Mouse (Mus musculus) midbrain, embryonic 13.5 days (tissue): ENCODE measurements at regions not wholly inside any gene's neighbourhood (a gene's known extent, or its start where the extent isn't known, plus 50 kb on each side); places are given as distances from the start of the nearest gene placed in this dataset.

Experiments
- ATAC-seq: fragments of 200-750 bp; cut with Nextera tagmentation; 2 replicates; pipeline ENCODE4 v1.8.0; 2017; ENCODE audit warnings: mild to moderate bottlenecking, moderate TSS enrichment, moderate library complexity
- H3K27ac ChIP-seq: fragments of 300-500 bp; sonication (generic); 2 replicates; pipeline ENCODE4 v1.5.1; 2015; ENCODE audit warnings: inconsistent platforms, mild to moderate bottlenecking, moderate library complexity
- H3K27me3 ChIP-seq: fragments of 300-500 bp; sonication (generic); 2 replicates; pipeline ENCODE4 v1.6.1; 2015; ENCODE audit warnings: mild to moderate bottlenecking, inconsistent platforms
- H3K36me3 ChIP-seq: fragments of 300-500 bp; sonication (generic); 2 replicates; pipeline ENCODE4 v1.6.1; 2015; ENCODE audit warnings: mild to moderate bottlenecking, inconsistent platforms
- H3K4me1 ChIP-seq: fragments of 300-500 bp; sonication (generic); replicated peaks from 2 replicates; pipeline ENCODE4 v1.6.1; 2015; ENCODE audit warnings: inconsistent platforms
- H3K4me2 ChIP-seq: fragments of 300-500 bp; sonication (generic); replicated peaks from 2 replicates; pipeline ENCODE4 v1.6.1; 2015; ENCODE audit warnings: moderate library complexity, mild to moderate bottlenecking, inconsistent platforms
- H3K4me3 ChIP-seq: fragments of 300-500 bp; sonication (generic); replicated peaks from 2 replicates; pipeline ENCODE4 v1.5.1; 2015; ENCODE audit warnings: mild to moderate bottlenecking, inconsistent platforms
- H3K9ac ChIP-seq: fragments of 300-500 bp; sonication (generic); replicated peaks from 2 replicates; pipeline ENCODE4 v1.6.1; 2015; ENCODE audit warnings: mild to moderate bottlenecking, inconsistent platforms
- H3K9me3 ChIP-seq: fragments of 300-500 bp; sonication (generic); 2 replicates; pipeline ENCODE4 v1.6.1; 2016; ENCODE audit warnings: mild to moderate bottlenecking, inconsistent platforms
- WGBS: fragments of 180-500 bp; shearing (Covaris S2); methylation state at CpG from one replicate; pipeline ENCODE4 v1.1.7; 2015; 5-methylcytosine and 5-hydroxymethylcytosine counted together

DNA sequence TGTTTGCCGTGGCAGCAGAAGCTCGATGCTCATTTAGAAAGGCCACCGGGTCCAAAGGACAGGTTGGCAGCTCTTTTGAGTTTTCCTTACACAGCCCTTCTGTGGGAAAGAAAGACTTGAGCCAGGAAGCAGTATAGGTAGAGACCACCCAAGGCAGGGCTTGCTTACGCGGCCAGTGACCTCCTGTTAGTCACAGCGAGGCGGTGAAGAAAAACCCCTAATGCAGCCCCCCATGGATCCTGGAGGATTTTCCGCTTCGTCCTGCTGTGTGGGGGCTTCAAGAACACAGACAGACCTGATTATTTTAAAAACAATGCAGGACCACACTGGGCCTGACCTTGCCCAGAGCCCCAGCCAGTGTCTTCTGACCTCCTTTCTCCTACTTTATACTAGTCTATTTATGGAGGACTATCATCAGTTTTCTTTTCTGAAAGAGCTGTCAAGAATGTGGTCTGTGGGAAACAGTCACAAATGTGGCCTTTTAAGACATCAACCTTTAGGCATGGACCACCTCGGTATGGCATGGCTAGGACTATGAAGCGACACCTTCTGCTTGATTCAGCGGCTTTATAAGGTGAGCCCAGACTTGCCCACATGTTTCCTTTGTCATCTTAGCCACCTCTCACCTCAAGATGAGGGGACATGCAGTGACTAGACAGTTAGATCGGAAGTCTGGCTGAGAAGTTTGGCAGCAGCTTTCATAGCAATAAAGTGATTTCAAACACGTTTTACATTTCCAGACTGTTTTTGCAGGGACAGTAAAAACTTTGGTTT lies 274.3 kb downstream of the 1700129C05Rik start:
- ATAC-seq = no peak
- WGBS = 24% methylated on average over 14 of the region's 14 CpGs
- no peaks in the 10 kb centered on the region for H3K27me3 ChIP-seq
- no peak overlapping the region for H3K9ac ChIP-seq
- peaks cover 11% of the 10 kb centered on the region; the same call in 1 of the 2 replicates for H3K4me1 ChIP-seq
- no peaks in the 10 kb centered on the region for H3K9me3 ChIP-seq
- no peak overlapping the region; the same call in 1 of the 2 replicates for H3K4me3 ChIP-seq
- H3K4me2 ChIP-seq = peak overlapping the region; percentile 21
- H3K36me3 ChIP-seq = no peaks in the 10 kb centered on the region
- H3K27ac ChIP-seq = no peak overlapping the region

DNA sequence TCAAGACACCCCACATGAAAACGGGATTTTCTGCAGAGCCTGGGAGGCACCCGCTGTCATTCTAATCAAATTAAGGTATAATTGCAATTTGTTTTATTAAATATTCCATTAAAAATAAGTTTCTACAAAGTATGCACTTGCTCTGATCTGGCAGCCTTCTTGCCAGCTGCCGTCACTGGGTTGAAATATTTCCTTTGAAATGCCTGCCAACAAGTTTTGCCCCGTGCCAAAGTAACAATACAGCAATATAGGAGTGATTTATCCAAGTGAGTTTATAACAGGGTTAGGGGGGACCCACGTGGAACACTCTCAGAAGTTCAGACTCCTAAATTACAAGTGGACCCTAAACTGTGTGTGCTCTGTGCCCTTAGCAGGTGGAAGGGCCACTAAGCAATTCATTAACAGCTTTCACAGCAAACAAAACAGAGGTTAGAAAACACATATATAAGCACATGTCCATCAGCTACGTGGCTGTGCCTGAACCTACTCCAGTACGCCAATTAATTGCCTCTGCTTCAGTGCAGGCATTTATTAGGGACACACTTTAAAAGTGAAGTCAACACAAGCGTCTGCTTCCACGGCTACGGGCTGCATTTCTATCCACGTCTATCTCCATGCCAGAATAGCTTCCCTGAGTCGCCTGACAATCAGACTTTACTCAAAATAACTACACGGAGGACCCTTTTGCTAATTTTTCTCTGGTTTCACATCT lies 275.1 kb downstream of the 1700129C05Rik start:
- Histone ChIP-seq H3K4me3 (no peak overlapping the region; the same call in 1 of the 2 replicates), H3K9ac (no peak overlapping the region), H3K9me3 (no peaks in the 10 kb centered on the region), H3K36me3 (no peaks in the 10 kb centered on the region), H3K27ac (no peak overlapping the region), H3K4me1 (peaks cover 11% of the 10 kb centered on the region; the same call in 1 of the 2 replicates), H3K27me3 (no peaks in the 10 kb centered on the region), H3K4me2 (peak overlapping the region; percentile 21)
- WGBS = 35% methylated on average over 13 of the region's 13 CpGs
- ATAC-seq = no peak

DNA sequence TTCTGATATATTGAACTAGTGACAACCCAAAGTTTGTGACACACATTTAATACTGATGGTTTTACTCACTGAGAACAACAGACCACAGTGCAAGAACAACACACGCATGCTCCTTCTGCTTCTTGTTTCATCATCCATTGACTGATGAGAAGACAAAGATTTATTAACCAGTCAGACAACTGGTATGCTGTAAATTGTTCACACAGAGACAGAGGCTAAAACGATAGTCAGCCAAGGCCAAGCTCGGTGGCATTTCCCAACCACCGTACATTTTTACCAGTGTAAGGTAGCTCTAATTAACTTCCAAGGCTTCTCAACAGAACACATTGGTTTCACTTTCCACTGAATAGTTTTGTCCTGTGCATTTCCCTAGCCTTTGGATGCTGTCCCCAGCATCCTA lies 287.8 kb downstream of the 1700129C05Rik start:
- no peaks in the 10 kb centered on the region for H3K4me1 ChIP-seq
- WGBS = 93% methylated on average over 4 of the region's 4 CpGs

DNA sequence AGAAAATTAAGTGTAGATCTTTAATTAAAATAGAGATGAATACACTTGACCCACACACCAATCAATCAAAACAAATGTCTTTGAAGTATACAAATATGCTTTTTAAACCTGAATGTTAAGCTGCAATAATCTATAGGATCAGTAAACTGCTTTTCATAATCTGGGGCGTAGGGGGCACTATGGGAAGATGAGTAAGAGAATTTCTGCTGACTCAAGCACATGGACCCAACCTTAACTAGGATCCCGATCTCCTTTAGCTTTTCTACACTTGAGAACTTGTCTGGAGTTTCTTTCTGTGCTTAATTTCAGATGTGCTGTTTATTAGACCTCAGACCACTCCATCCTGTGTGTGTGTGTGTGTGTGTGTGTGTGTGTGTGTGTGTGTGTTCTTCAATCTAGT lies 298.1 kb downstream of the 1700129C05Rik start:
- H3K4me1 ChIP-seq = no peaks in the 10 kb centered on the region
- H3K27ac ChIP-seq = no peak overlapping the region
- H3K27me3 ChIP-seq = no peaks in the 10 kb centered on the region
- no peak overlapping the region for H3K4me2 ChIP-seq
- H3K36me3 ChIP-seq = no peaks in the 10 kb centered on the region
- H3K4me3 ChIP-seq = no peak overlapping the region
- WGBS = 88% methylated on average over 2 of the region's 2 CpGs
- H3K9ac ChIP-seq = no peak overlapping the region
- ATAC-seq = no peak
- no peaks in the 10 kb centered on the region for H3K9me3 ChIP-seq

More for the DNA sequence above, 287.8 kb downstream of the 1700129C05Rik start:
- H3K27me3 ChIP-seq = no peaks in the 10 kb centered on the region
- no peak overlapping the region for H3K4me2 ChIP-seq
- no peaks in the 10 kb centered on the region for H3K9me3 ChIP-seq
- H3K9ac ChIP-seq = no peak overlapping the region
- ATAC-seq = no peak
- no peak overlapping the region for H3K27ac ChIP-seq
- no peaks in the 10 kb centered on the region for H3K36me3 ChIP-seq
- H3K4me3 ChIP-seq = no peak overlapping the region

DNA sequence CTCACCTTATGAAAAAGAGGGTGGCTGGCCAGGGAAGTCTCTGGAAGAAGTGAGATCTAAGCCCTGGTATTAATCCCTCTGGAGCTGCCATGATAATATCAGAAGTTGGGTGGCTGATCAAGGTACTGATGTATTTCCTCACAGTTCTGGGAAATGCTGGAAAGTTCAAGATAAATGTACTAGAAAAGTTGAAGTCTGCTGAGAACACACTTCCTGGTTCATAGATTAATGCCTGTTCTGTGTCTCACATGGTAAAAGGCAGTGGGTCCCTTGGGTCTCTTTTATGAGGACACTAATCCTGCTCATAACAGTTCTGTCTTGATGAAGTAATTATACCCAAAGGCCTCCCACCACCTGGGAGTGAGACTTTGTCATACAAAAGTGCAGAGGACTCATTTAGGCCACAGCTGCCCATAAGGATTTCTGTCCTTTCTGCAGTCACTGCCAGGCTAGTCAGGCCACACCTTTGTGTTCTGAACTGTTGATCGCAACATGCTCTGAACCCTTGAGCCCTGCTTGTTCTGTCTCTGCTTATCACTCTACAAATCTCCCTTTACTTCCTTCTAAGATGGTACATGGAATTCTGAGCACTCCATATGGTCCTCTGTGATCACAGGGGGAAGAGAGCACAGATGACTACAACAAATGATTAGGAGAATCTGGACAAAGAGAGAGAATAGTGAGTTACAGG lies 300.4 kb downstream of the 1700129C05Rik start:
- Histone ChIP-seq H3K4me3 (no peak overlapping the region), H3K4me2 (no peak overlapping the region), H3K27ac (no peak overlapping the region), H3K36me3 (no peaks in the 10 kb centered on the region), H3K4me1 (no peaks in the 10 kb centered on the region), H3K27me3 (no peaks in the 10 kb centered on the region), H3K9ac (no peak overlapping the region), H3K9me3 (no peaks in the 10 kb centered on the region)
- ATAC-seq = no peak
- WGBS = 92% methylated on average over 1 of the region's 1 CpGs

DNA sequence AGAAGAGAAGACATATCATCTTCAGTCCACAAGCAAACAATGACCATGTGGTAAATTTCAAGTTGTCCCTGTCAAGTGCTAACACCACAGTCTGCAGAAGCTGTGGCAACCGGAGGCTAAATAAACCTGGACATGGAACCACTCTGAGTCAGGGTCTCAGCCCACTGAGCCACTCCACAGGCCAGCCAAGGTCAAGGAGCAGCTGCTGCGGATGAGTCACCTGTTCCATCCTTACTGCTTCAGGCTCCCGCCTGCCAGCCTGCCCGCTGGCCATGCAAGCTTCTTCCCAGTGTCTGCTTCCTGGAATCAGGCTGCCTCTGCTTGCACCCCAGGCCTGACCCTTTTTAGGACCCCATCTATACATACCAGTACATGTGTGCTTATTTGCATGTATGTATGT lies 319.8 kb downstream of the 1700129C05Rik start:
- H3K36me3 ChIP-seq = no peaks in the 10 kb centered on the region
- no peaks in the 10 kb centered on the region for H3K27me3 ChIP-seq
- H3K9me3 ChIP-seq = no peaks in the 10 kb centered on the region
- no peaks in the 10 kb centered on the region for H3K4me1 ChIP-seq
- H3K9ac ChIP-seq = no peak overlapping the region
- H3K4me2 ChIP-seq = no peak overlapping the region
- no peak for ATAC-seq
- no peak overlapping the region for H3K4me3 ChIP-seq
- no peak overlapping the region for H3K27ac ChIP-seq
- WGBS = 88% methylated on average over 4 of the region's 4 CpGs

DNA sequence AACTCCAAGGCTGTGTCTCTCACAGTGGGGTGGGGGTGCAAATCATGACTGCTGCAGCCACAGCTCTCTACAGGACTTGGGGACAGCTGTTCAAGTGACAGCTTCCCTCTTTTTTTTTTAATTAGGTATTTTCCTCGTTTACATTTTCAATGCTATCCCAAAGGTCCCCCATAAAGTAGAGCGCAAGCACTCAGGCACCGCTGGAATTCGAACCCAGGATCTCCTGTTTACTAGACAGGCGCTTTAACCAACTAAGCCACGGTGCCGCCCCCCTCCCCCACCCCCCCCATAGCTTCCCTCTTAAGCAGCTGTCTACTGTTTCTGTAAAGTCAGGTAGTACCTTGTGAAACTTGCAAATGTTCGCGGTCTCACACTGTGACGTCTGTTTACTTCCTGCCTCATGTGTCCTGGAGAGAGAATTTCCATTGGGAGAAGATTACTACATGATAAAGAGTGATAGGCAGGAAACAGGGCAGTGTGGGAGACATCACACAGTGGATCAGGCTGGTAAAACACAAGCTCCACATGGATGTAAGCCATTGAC lies 324.7 kb downstream of the 1700129C05Rik start:
- WGBS = 88% methylated on average over 10 of the region's 10 CpGs

DNA sequence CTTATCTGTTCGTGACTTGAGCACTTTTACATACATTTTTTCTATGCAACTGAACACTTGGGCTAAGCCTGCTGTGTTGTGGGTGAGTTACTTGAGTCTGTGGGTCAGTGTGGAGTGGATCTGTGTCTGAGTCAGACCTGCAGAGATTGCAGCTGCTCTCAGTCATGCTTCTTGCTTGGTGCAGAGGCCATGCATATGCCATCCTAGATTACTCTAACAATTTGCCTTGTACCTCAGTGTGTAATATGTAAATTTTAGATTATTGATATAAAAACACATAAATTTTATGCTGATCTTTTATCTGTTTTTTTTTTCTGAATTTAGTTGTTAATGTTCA lies 326.2 kb downstream of the 1700129C05Rik start:
- no peak for ATAC-seq
- no peak overlapping the region for H3K27ac ChIP-seq
- no peaks in the 10 kb centered on the region for H3K9me3 ChIP-seq
- H3K9ac ChIP-seq = no peak overlapping the region
- H3K4me2 ChIP-seq = no peak overlapping the region
- 87% methylated on average over 1 of the region's 1 CpGs for WGBS
- H3K4me3 ChIP-seq = no peak overlapping the region
- no peaks in the 10 kb centered on the region for H3K27me3 ChIP-seq
- H3K36me3 ChIP-seq = no peaks in the 10 kb centered on the region
- H3K4me1 ChIP-seq = no peaks in the 10 kb centered on the region

More for the DNA sequence above, 324.7 kb downstream of the 1700129C05Rik start:
- no peaks in the 10 kb centered on the region for H3K9me3 ChIP-seq
- no peak for ATAC-seq
- no peaks in the 10 kb centered on the region for H3K36me3 ChIP-seq
- no peak overlapping the region for H3K27ac ChIP-seq
- no peak overlapping the region for H3K4me2 ChIP-seq
- no peak overlapping the region for H3K9ac ChIP-seq
- H3K4me1 ChIP-seq = no peaks in the 10 kb centered on the region
- no peak overlapping the region for H3K4me3 ChIP-seq
- H3K27me3 ChIP-seq = no peaks in the 10 kb centered on the region

DNA sequence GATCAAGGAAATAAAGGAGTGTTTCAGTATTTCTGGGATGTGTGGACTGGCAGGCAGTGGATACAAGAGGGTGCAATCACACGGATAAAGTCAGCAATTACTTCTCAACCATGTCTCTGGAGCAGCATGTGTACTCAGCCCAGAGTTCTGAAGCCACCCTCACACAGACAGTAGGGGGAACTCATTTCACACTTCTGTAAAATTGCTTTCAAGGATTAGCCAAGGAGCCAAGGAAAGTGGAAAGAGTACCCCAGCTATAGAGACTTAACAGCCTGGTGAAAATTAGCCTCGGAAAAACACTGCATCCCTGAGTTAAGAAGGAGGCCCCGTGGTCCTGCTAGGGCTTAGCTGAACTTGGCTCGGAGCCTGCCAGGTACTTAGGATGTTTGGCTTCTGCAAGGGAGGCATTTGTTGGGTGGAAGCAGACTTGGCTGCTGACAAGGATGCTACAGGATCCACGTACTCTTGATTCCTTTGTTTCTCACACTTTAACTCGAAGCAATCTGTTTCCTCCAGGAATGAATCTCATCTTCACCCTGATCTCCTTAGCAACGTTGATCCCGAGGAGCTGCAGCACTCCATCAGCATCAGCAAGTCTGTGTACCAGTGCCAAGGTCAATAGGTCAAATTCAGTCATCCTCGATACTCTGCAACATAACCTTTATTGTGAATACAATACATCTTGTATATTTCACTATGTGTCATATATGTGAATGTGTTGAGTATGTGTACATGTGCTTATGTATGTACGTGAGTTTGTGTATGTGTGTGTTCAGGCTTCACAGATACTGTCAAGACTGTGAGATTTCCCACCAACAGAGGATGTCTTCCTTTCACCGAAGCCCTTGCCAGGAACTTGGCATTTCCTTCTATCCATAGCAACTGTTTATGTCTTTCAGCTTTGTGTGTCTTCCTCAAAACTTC lies 326.8 kb downstream of the 1700129C05Rik start:
- no peaks in the 10 kb centered on the region for H3K9me3 ChIP-seq
- WGBS = 66% methylated on average over 11 of the region's 11 CpGs
- no peak overlapping the region for H3K9ac ChIP-seq
- H3K27ac ChIP-seq = no peak overlapping the region
- no peak overlapping the region for H3K4me3 ChIP-seq
- H3K4me2 ChIP-seq = no peak overlapping the region
- H3K36me3 ChIP-seq = no peaks in the 10 kb centered on the region
- no peaks in the 10 kb centered on the region for H3K4me1 ChIP-seq
- ATAC-seq = no peak
- no peaks in the 10 kb centered on the region for H3K27me3 ChIP-seq

DNA sequence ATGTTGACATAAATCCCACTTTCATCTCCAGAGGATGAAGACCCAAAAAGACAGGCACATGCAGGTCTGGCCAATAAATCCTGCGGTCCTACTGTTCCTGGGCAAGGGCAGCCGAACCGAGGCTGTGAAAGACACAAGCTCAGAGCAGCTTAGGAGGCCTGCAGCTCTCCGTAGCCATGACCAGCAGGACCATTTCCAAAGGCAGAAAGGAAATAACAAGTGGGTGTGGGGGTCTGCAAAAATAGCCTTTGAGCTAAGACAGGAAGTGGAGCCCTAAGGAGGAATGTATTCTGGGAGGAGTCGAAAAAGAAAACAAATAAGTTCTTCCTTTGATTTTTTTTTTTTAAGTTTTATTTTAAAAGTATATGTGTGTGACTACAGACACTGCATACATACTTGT lies 330.1 kb downstream of the 1700129C05Rik start:
- H3K27me3 ChIP-seq = no peaks in the 10 kb centered on the region
- H3K9me3 ChIP-seq = no peaks in the 10 kb centered on the region
- no peaks in the 10 kb centered on the region for H3K36me3 ChIP-seq
- WGBS = 83% methylated on average over 5 of the region's 5 CpGs
- ATAC-seq = no peak
- no peak overlapping the region for H3K4me3 ChIP-seq
- H3K27ac ChIP-seq = no peak overlapping the region
- no peak overlapping the region for H3K4me2 ChIP-seq
- H3K9ac ChIP-seq = no peak overlapping the region
- H3K4me1 ChIP-seq = no peaks in the 10 kb centered on the region

DNA sequence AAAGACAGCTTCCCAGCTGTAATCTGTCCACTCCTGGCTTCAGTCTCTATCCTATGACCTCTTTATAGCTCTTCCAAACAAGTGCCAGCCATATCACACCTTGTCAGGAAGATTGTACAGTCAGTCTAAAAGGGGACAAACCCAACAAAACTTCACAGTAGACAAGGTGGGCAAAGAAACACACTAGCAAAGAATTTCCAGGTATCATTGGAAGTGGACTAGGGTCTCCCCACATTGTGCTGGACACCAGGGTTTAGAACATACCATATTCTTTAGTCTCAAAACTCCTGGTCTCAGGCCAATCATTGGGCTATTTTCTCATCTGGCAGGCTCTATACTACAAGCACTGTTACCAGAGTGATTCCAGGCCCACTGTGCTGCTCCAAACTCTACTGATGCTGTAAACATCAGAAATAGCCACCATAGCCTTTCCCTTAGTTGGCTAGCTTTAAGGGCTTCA lies 341.3 kb downstream of the 1700129C05Rik start:
- no peaks in the 10 kb centered on the region for H3K36me3 ChIP-seq
- no peak overlapping the region for H3K27ac ChIP-seq
- H3K27me3 ChIP-seq = no peaks in the 10 kb centered on the region
- no peak overlapping the region for H3K9ac ChIP-seq
- no peak overlapping the region for H3K4me3 ChIP-seq
- no peak overlapping the region for H3K4me2 ChIP-seq
- no peaks in the 10 kb centered on the region for H3K9me3 ChIP-seq
- no peak for ATAC-seq
- H3K4me1 ChIP-seq = no peaks in the 10 kb centered on the region
